Mouse (Mus musculus): ENCODE data around the gene Rc3h2. TPM values are rescaled to one million over a fixed set of nuclear protein-coding genes. Genes with fewer than 3 reads are reported as not detected.

Rc3h2 gene
- polyA plus RNA-seq, 1 experiment from 2014 or later, result 13.1 TPM

Other genes starting within 250 kb of the Rc3h2 start
- gene Olfr365, start 234.7 kb downstream of the Rc3h2 start, polyA plus RNA-seq (2015; fragmentation: Nextera tagmentation; extraction: Ambion mirVana), result not detected in 2 replicates
- gene Olfr366, start 211.3 kb downstream of the Rc3h2 start, polyA plus RNA-seq (2015; fragmentation: Nextera tagmentation; extraction: Ambion mirVana), result not detected in 2 replicates
- not detected in 2 replicates for gene Olfr368, start 96.4 kb downstream of the Rc3h2 start, polyA plus RNA-seq (2015; fragmentation: Nextera tagmentation; extraction: Ambion mirVana)
- 37.0 and 37.2 TPM in 2 replicates for gene Pdcl, start 63.6 kb downstream of the Rc3h2 start, polyA plus RNA-seq (2015; fragmentation: Nextera tagmentation; extraction: Ambion mirVana)
- 5.9 and 6.3 TPM in 2 replicates for gene Zbtb26, start 20.2 kb upstream of the Rc3h2 start, polyA plus RNA-seq (2015; fragmentation: Nextera tagmentation; extraction: Ambion mirVana)
- 6.4 and 6.5 TPM in 2 replicates for gene Zbtb6, start 20.3 kb upstream of the Rc3h2 start, polyA plus RNA-seq (2015; fragmentation: Nextera tagmentation; extraction: Ambion mirVana)
- gene Rabgap1, start 20.4 kb upstream of the Rc3h2 start, polyA plus RNA-seq (2015; fragmentation: Nextera tagmentation; extraction: Ambion mirVana), result 38.0 and 39.3 TPM in 2 replicates
- gene Gpr21, start 93.4 kb upstream of the Rc3h2 start, polyA plus RNA-seq (2015; fragmentation: Nextera tagmentation; extraction: Ambion mirVana), result 1.8 and 2.5 TPM in 2 replicates